Mouse (Mus musculus): Measurements from ENCODE around the gene 2310009B15Rik. TPM values are rescaled to one million over a fixed set of nuclear protein-coding genes. Genes with fewer than 3 reads are reported as not detected.

The 2310009B15Rik gene
- 39.0 and 45.4 TPM in 2 replicates for polyA plus RNA-seq (2015; fragmentation: Nextera tagmentation; extraction: Ambion mirVana)

GRCm38 (mm10) chr1:138856101-138856950, at the start of gene 2310009B15Rik:
2310009B15Rik (minus strand) TSS chr1:138856852.

GRCm38 (mm10) chr1:138848511-138849109, 8.0 kb downstream of the 2310009B15Rik start, which contains the start of gene Lhx9:
Lhx9 (minus strand) TSS chr1:138848577.

Other genes with a start within 250 kb of the 2310009B15Rik start
- 50.9 and 57.2 TPM in 2 replicates for gene Nek7, start 236.7 kb downstream of the 2310009B15Rik start, polyA plus RNA-seq (2015; fragmentation: Nextera tagmentation; extraction: Ambion mirVana)
- not detected in 2 replicates for gene Lhx9, start 8.3 kb downstream of the 2310009B15Rik start, polyA plus RNA-seq (2015; fragmentation: Nextera tagmentation; extraction: Ambion mirVana)
- gene Dennd1b, start 106.6 kb upstream of the 2310009B15Rik start, polyA plus RNA-seq (2015; fragmentation: Nextera tagmentation; extraction: Ambion mirVana) = 8.5 and 8.6 TPM in 2 replicates

Data from skeletal muscle tissue, postnatal 0 days (tissue).